Mouse (Mus musculus) thymus, adult 2 months (tissue): ENCODE data around the gene Guca2b.

Experiments
- CTCF ChIP-seq: fragments of 200-500 bp; IDR thresholded peaks from 2 replicates; pipeline ENCODE4 v1.5.1; 2012; ENCODE audit warnings: mild to moderate bottlenecking, control low read depth, low read length, moderate library complexity, borderline replicate concordance; ENCODE audit not compliant: control insufficient read depth, poor library complexity, insufficient read depth; ENCODE audit errors: extremely low read depth
- POLR2A ChIP-seq: fragments of 200-500 bp; IDR thresholded peaks from 2 replicates; pipeline ENCODE4 v1.6.1; 2012; ENCODE audit warnings: mild to moderate bottlenecking, low read length, control low read depth, moderate library complexity; ENCODE audit not compliant: control insufficient read depth, poor library complexity, insufficient read depth; ENCODE audit errors: extremely low read depth

- no peak for TF ChIP-seq CTCF
- no peak for TF ChIP-seq POLR2A
Measured at GRCm38 (mm10) chr4:119671164-119671563, 12.4 kb upstream of the Guca2b start.
